Mouse (Mus musculus) spleen, postnatal 4 days (tissue): ENCODE data around the gene Abr.

Source experiments
- DNase-seq, 2 experiments: peaks; one replicate each; pipeline ENCODE4 v3.0.0; 2022; ENCODE audit warnings: low spot score in 2 of 2

The Abr gene

DNA sequence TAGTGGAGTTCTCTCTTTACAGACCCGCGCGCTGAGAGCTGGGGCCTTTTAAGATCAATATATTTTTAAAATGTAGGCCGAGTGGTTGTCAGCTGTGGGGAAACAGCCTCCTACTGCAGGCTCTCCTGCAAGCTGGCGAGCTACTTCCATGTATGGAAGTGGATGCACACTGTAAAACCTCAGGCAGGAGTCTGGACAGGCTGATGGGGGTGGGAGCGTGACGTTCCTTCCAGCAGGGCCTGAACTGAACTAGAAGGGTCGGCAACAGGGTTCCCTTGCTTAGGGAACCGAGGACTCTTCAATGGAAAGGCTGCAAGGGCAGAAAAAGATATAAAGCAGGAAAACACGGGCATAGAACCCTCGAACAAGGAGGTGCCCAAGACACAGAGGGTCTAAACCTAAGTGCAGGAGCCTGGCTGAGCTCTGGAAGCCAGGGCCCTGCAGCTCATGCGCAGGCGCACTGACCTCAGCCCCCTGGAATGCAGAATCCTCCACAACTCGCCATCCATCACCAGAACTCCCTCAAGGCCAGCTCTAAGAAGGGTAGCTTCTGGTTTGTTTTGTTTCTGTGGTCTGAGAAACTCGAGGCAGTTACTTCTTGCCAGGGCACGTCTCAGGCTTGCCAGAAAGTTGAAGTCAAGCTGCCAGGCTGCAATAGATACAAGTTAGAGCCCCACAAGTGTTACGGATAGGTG is 247.5 kb downstream of the Abr start:
- DNase-seq, result no peak

DNA sequence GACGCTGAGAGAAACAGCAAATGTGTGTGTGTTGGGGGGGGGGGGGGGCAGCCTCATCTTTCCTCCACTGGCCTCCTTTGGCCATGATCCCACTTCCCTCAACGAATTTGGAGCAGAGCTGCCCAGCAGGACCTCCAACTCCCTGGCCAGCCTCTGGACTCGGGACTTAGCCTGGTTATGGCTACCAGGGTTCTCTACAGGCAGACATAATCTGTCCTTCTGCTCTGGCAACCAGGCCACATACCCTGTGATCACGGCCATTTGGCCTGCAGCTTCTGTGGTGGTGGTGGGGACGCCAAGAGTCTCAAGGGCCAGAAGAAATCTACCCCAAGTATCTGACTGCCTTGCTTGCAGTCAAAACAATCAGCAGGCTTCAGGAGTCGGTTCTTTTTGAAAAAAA is 249.6 kb downstream of the Abr start:
- DNase-seq, result no peak

- no peak for DNase-seq
These were observed 250.0 kb downstream of the Abr start for GRCm38 (mm10) chr11:76372120-76372519.

DNA sequence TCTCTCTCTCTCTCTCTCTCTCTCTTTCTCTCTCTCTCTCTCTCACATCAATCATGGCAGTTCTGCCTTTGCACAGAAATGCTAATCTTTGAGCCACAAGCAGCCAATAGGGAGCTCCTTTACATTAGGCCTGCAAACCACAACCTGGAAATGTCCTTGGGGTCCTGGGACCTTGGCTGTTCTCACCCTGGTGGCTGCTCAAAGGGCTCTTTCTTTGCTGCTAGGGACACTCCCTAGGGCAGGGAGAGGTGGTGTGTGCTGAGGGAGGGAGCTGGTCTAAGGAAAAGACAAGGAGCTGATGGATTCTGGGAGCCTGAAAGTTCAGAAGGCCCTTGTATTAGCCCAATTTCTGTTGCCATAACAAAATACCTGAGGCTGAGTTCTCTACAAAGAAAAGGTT is 251.6 kb downstream of the Abr start:
- DNase-seq, result no peak
